Mouse (Mus musculus): ENCODE data around the gene 6030408B16Rik.

The 6030408B16Rik gene

GRCm38 (mm10) chr15:101293025-101293621 lies at the start of gene 6030408B16Rik:
Gene 6030408B16Rik (plus strand): TSS chr15:101293212.
- CTCF ChIA-PET: no interaction called here

DNA sequence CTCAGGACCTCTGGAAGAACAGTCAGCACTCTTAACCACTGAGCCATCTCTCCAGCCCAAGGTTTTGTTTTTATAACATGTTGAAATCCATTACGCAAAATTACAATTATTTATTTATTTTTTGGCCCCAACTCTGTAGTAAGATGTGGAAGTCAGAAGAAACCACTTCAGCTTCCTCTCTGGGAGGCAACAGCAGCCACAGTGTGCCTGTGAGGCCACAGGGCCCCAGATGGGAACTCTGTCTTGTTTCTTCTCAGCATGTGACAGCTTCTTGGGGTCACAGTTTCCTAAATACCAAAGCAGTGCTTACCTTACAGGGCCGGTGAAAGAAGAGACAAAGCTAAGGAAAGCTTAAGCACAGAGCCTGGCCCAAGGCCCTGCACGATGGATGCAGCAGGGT lies 49.0 kb upstream of the 6030408B16Rik start:
- CTCF ChIA-PET: interaction anchor here (0.7 to 1.1 kb wide), 2 partner anchors 20 to 23 kb away, joined by 3 read pairs; no protein-coding TSS in a partner anchor

- CTCF ChIA-PET: interaction anchor here (0.5 to 2.0 kb wide), 5 partner anchors 8 to 106 kb away, joined by 3 to 15 read pairs (median 5); no protein-coding TSS in a partner anchor
Measured at GRCm38 (mm10) chr15:101246231-101247154, 46.5 kb upstream of the 6030408B16Rik start.

DNA sequence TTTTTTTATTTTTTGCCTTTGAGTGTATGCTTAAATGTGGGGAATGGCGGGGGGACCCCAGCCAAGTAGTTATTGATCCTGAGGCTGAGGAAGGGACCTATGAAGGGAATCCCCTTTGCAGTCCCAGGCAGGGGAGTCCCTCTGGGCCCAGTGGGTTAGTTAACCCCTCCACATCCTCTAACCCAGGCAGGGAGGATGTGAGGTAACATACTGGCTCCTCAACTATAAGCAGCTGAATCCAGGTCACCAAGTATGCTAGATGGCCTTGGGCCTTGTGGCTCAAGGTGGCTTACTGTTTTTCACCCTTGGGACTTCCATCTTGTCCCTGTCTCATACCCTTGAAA lies 45.9 kb upstream of the 6030408B16Rik start:
- CTCF ChIA-PET: interaction anchor here (0.5 to 2.0 kb wide), 4 partner anchors 8 to 69 kb away, joined by 4 to 15 read pairs (median 8); no protein-coding TSS in a partner anchor

DNA sequence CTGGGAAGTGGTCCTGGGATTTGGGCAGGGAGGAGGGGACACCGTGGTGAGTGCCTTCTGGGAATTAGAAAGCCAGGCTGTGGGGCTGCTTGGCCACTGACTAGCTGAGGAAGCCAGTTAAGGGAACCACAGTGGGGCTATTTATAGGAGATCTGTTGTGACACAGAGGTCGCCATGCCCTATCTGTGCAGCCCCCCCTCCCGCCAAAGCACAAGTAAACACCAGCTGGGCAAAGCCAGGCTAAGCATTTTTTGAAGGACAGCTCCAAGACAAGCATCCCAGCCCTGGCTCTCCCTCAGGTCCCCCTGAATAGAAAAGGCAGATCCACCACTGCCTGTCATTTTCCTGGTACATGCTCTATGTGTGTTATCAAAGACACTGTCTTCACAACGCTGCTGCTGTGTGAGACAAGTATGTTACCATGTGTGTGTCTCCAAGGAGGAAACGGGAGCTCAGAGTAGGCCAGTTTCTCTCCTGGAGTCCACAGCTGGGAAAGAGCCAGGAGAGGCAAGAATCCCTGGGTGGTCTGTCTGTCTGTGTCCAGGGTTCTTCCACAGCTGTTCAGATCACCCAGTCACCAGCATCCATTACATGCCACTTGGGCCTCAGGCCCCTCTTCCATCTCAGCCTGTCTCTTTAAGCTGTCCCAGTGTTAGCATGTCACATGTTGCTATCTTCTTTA lies 44.8 kb upstream of the 6030408B16Rik start:
- CTCF ChIA-PET: interaction anchor here (1.1 kb wide), 1 partner anchor 17 kb away, joined by 4 read pairs; no protein-coding TSS in a partner anchor

DNA sequence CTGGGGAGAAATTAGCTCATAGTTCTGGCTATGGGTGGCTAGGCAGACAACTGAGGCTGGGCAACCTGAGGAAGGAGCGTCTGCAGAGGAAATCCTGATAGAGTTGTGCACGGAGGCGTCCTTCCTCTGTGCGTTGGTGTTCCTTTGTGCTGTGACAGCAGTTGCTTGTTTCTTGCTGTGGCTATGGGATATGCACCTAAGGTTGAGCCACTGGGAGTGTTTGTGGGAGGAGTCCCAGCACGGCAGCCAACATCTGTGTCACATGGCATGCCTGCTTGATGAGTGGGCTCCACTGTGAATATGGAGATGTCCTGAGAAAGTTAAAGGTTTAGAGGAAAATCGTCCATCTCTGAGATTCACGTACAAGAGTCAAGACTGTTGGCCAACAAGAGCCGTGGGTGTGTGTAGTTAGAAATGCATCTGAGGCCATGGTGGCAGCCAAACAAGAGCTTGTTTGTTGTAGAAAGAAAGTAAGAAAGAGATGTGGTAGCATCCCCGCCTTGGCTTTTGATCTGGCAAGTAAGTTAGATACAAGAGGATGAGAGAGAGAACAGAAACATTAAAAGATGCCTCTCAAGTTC lies 42.7 kb upstream of the 6030408B16Rik start:
- CTCF ChIA-PET: interaction anchor here (1.4 kb wide), 1 partner anchor 12 kb away, joined by 3 read pairs; no protein-coding TSS in a partner anchor

DNA sequence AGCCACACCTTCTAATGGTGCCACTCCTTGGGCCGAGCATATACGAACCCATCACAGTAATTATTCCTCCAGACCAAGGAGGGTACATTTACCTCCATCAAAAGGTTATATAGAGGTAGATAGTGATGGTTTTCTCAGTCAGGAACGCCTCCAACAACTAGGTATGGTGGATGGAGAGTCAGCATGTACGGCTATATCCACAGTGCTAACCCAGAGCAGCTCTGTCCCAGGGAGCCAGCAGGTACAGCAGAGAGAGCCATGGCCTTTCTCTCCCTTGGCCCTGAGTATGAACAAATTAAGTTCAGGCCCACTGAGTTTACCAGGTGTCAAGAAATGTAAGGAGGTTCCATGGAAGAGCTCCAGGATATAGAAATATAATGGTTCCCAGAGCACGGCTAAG lies 41.1 kb upstream of the 6030408B16Rik start:
- CTCF ChIA-PET: interaction anchor here (0.6 to 1.2 kb wide), 3 partner anchors 11 to 106 kb away, joined by 3 read pairs; partner anchors contain the start of gene Atg101

DNA sequence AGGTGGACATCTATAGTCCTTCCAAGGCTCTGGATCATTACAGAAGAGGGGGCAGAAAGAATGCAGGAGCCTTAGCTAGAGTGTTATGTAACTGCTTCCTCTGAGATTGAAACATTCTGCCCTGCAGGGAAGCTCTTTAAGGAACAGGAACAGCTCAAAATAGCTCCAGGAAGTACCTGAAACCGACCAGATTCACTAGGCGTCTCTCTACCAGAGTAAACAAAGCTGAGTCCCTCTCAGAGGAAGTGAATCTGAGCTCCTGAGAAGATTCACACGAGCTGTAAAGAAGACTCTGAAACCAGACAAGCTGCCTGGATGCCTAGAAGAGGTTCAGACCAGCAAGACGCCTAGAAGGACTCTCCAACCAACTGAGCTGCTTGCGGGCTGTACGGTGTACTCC lies 40.4 kb upstream of the 6030408B16Rik start:
- CTCF ChIA-PET: interaction anchor here (0.6 to 1.2 kb wide), 4 partner anchors 11 to 107 kb away, joined by 3 to 5 read pairs (median 3); partner anchors contain the start of gene Atg101

GRCm38 (mm10) chr15:101253563-101253885 lies 39.5 kb upstream of the 6030408B16Rik start:
- CTCF ChIA-PET: no interaction called here

- CTCF ChIA-PET: interaction anchor here (0.5 to 1.1 kb wide), 4 partner anchors 8 to 71 kb away, joined by 5 to 12 read pairs (median 5); no protein-coding TSS in a partner anchor
Measured at GRCm38 (mm10) chr15:101253886-101254795, 38.9 kb upstream of the 6030408B16Rik start, which contains the start of gene Nr4a1. Gene Nr4a1 (plus strand): TSS chr15:101254269.

DNA sequence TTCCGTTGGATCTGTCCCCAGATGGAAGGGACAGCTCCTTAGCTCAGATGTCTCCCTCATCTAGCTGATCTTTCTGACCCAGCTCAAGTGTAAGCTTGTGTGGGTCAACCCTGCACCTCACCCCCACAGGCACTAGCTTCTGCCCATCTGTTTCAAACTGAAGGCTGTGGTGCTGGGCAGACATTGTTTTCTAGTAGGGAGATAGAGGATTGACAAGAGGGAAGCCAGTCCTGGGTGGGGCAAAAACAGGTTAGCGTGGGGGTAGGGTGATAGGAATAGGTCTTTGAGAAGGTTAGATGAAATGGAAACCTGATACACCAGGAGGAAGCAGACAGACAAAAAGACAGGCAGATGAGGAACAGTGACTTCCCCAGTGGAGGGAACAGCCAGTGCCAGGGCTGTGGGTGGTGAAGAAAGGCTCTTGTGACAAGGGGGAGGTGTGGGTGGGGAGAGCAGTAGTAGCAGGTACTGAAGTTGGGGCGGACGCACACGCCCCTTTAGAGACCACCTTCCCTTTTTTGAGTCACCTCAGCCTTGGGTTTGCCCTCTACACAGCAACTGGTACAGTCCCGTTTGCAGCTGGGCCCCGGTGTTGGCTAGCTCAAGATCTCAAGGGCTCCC lies 37.1 kb upstream of the 6030408B16Rik start:
- CTCF ChIA-PET: interaction anchor here (0.6 to 2.6 kb wide), 4 partner anchors 10 to 55 kb away, joined by 3 to 11 read pairs (median 4); no protein-coding TSS in a partner anchor

DNA sequence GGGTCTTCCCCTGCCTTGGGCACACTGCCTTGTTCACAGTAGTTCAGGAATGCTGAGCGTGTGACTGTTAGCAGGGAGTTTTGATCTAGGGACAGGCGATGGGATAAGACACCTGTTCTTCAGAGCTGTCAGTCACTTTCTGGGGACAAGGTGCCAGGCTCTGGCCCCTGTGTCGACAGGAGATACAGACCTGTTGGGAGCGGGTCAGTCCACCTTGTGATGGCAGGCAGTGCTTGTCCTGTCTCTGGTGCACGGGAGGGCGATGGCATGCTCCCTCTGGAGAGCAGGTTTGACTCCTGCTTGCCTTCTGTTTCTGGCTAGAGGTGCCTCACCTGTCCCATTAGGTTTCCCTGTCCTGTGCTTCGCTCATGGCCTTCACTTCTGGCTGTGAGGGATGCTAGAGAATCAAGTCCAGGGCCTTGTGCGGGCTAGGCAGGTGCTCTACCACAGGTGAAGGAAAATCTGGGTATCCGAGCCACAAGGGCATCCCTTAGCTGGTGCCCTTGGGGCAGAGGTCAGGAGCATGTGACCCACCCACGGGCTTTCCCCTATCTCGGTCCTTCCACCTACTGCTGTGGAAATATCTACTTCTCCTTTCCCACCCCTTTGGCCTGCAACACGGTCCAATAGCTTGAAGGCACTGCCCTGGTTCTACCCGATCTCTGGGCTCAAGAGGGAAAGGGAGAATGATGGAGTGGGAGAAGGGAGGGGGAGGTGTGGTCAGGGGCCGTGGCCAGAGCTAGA lies 36.4 kb upstream of the 6030408B16Rik start:
- CTCF ChIA-PET: interaction anchor here (0.9 to 2.6 kb wide), 4 partner anchors 11 to 17 kb away, joined by 3 to 11 read pairs (median 4); no protein-coding TSS in a partner anchor

- CTCF ChIA-PET: interaction anchor here (0.8 to 2.6 kb wide), 2 partner anchors 12 to 18 kb away, joined by 4 to 11 read pairs; no protein-coding TSS in a partner anchor
Measured at GRCm38 (mm10) chr15:101258420-101258819, 34.6 kb upstream of the 6030408B16Rik start.

DNA sequence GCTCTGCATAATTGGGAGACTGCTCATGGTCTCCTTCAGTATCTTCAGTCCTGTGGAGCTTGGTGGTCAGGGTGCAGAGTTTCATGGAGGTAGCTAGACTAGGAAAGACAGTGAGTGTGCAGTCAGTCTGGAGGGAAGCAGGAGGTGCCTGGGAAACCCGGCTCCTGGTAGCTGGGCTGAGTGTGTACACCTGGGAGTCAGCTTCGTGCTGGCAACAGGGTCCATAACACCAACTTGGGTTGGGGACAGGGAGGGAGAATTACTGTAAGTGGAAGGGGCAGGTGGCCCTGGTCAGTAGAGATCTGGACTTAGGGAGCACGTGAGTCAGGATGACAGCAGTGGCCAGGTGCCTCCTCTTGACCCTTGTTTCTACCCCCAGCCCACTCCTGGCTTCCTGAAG lies 33.1 kb upstream of the 6030408B16Rik start:
- CTCF ChIA-PET: no interaction called here

DNA sequence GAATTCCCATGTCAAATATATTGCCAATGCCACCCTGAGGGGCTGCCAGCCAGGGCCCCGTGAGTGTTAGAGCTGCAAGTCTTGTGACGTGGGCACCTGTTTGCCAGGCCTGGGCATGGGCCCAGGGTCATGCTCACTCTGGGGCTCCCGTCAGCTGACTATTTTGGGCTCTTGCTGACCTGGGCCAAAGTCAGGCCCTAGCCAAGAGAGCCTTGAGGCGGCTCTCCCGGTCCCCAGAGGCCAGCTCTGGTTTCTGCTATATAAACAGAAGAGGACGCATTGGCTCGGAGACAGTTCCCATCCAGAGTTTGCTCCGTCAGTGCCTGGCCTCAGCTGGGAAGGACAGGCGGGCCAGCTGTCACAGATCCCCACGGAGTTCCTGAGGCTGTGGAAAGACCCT lies 32.6 kb upstream of the 6030408B16Rik start:
- CTCF ChIA-PET: no interaction called here

DNA sequence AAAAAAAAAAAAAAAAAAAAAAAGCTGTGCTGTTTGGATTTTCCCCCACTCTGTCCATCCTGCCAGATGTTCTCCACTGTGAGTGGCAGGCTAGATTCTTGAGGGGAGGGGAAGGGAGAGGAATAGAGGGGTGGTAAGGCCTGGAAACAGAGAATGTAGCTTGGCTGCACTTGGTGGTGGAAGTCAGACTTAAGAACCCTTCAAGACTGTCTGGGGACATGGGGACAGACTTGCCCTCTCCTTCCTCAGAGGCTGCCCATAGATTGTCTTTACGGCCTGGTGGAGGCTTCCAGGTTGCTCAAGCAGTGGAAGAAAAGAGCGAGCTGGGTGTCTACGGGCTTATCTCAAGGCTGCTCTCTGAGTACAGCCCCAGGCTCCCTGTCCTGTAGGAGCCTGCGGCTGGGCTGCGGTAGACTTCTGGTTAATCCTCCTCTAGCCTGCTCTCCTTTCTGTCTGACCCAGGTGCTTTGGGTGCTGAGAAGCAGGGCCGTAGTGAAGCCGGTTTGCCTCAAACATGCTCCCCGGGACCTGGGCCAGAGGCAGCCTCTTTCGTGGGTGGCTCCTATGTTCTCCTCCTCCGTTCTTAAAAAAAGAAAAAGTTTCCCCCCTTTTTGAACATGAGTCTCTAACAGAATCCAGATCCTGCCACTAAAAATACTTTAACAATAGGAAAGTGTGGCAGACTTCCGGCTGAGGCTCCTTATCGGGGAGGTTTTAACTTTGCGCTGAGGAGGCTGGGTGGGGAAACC lies 32.0 kb upstream of the 6030408B16Rik start:
- CTCF ChIA-PET: interaction anchor here (0.6 to 1.2 kb wide), 4 partner anchors 11 to 356 kb away, joined by 3 to 4 read pairs (median 3); no protein-coding TSS in a partner anchor

GRCm38 (mm10) chr15:101262502-101262901 lies 30.5 kb upstream of the 6030408B16Rik start:
- CTCF ChIA-PET: interaction anchor here (1.2 kb wide), 1 partner anchor 13 kb away, joined by 3 read pairs; no protein-coding TSS in a partner anchor
